Mouse (Mus musculus): ENCODE measurements around the gene Zfp689.
"Not testable (repeated sequence)": the region's sequence is repeated elsewhere in the genome, so short reads cannot be mapped to it uniquely, and the experiment has no call there.

Gene Zfp689

GRCm38 (mm10) chr7:127406002-127406987 lies 42.7 kb downstream of the Zfp689 start, which contains the start of gene Zfp764:
TSS of gene Zfp764 (minus strand) at chr7:127406822.
- in situ Hi-C loops (cut with MboI, MseI): not testable (repeated sequence)

GRCm38 (mm10) chr7:127404101-127404500 lies 44.9 kb downstream of the Zfp689 start:
- in situ Hi-C loops (cut with MboI, MseI): not testable (repeated sequence)

- in situ Hi-C loops (cut with MboI, MseI): no loop called here
These were observed 46.0 kb downstream of the Zfp689 start for GRCm38 (mm10) chr7:127402980-127403379.

- in situ Hi-C loops (cut with MboI, MseI): no loop called here
These were observed 48.6 kb downstream of the Zfp689 start for GRCm38 (mm10) chr7:127400355-127400754.

- in situ Hi-C loops (cut with MboI, MseI): no loop called here
These were observed 55.0 kb downstream of the Zfp689 start for GRCm38 (mm10) chr7:127393944-127394333.

GRCm38 (mm10) chr7:127393157-127393943 lies 55.6 kb downstream of the Zfp689 start, which contains the start of gene E430018J23Rik:
TSS of gene E430018J23Rik (minus strand) at chr7:127393629.
- in situ Hi-C loops (cut with MboI, MseI): no loop called here

- in situ Hi-C loops (cut with MboI, MseI): no loop called here
These were observed 56.6 kb downstream of the Zfp689 start for GRCm38 (mm10) chr7:127392251-127392824.

All from regulatory T cell (primary cell).